ENCODE assay signal across 14 mouse cellular contexts in genomic region chr9:105665269-105665668, GRCm38 (mm10).
"Had no signal": no experiment of that assay in that cellular context is flagged by ENCODE, and none has a peak within 500 bp of the region (broad histone marks: within the 10 kb centered on the region; RNA-seq: fewer than 3 reads in every experiment).

No protein-coding gene starts in this region.

- H3K27me3 ChIP-seq: intestine, embryonic 15.5 days; liver, embryonic 15.5 days; megakaryocyte, embryonic 14.5 days; midbrain, embryonic 15.5 days; neural tube, embryonic 13.5 days had no signal

- H3K27ac ChIP-seq: intestine, embryonic 15.5 days; liver, embryonic 15.5 days; macrophage; midbrain, embryonic 15.5 days; neural tube, embryonic 13.5 days had no signal

- H3K4me1 ChIP-seq: intestine, embryonic 15.5 days; liver, embryonic 15.5 days; midbrain, embryonic 15.5 days; neural tube, embryonic 13.5 days had no signal

- ATAC-seq: intestine, embryonic 15.5 days; midbrain, embryonic 15.5 days had no signal

- DNase-seq: kidney, postnatal 4 days; left cerebral cortex, postnatal 4 days; lung, embryonic 14.5 days; lung, postnatal 14 days; right cerebral cortex, postnatal 25 days; thymus, postnatal 36 days had no signal

- H3K4me2 ChIP-seq: intestine, embryonic 15.5 days; liver, embryonic 11.5 days; liver, embryonic 15.5 days; lung, embryonic 14.5 days; midbrain, embryonic 11.5 days; midbrain, embryonic 15.5 days; neural tube, embryonic 13.5 days had no signal

- H3K9me3 ChIP-seq: intestine, embryonic 15.5 days; liver, embryonic 15.5 days; megakaryocyte, embryonic 14.5 days; midbrain, embryonic 15.5 days; neural tube, embryonic 13.5 days had no signal

- H3K9ac ChIP-seq: intestine, embryonic 15.5 days; liver, embryonic 15.5 days; lung, embryonic 14.5 days; midbrain, embryonic 15.5 days; neural tube, embryonic 13.5 days had no signal

- H3K4me3 ChIP-seq: intestine, embryonic 15.5 days; liver, embryonic 15.5 days; megakaryocyte, embryonic 14.5 days; midbrain, embryonic 15.5 days; neural tube, embryonic 13.5 days had no signal
